Comparison of ENCODE assay signal across 8 mouse cellular contexts in genomic region chr1:153559126-153559647, GRCm38 (mm10). TPM values are rescaled to one million over a fixed set of nuclear protein-coding genes. Genes with fewer than 3 reads are reported as not detected.
DNase-seq lines count a peak whose midpoint lies in the region; ATAC-seq and TF ChIP-seq lines count a peak whose summit lies in the region.

No protein-coding gene starts in this region.

- peak; percentile 21 for DNase-seq in 3134 (ENCODE audit: extremely low read depth, insufficient read length, low spot score)
- DNase-seq in ES-E14 (ENCODE audit: low read depth, low spot score): peak; percentile 85
- DNase-seq in forebrain, postnatal 0 days: peak; percentile 67
- peak; percentile 64 for DNase-seq in kidney, adult 18-20 months
- peak; percentile 70 for DNase-seq in limb, embryonic 10.5 days (ENCODE audit: low spot score)
- DNase-seq in thymus, adult 18-20 months: peak; percentile 26 to 53

- peak; percentile 76 for ATAC-seq in cerebellum, adult (ENCODE audit: insufficient number of reproducible peaks, low FRiP score, low TSS enrichment)
- ATAC-seq in forebrain, postnatal 0 days: no peak
- 0 out of 2 replicates have a peak, but pooled peaks have one; percentile 48 for ATAC-seq in neural tube, embryonic 12.5 days (ENCODE audit: low FRiP score, low read depth)

- 21% methylated on average over 9 of the region's 9 CpGs for WGBS in forebrain, postnatal 0 days
- WGBS in limb, embryonic 10.5 days: 24% methylated on average over 9 of the region's 9 CpGs
- WGBS in neural tube, embryonic 12.5 days: 17% methylated on average over 9 of the region's 9 CpGs

- peaks cover 0 to 4% of the 10 kb centered on the region in 2 experiments; a peak in 2 of 4 replicates for H3K4me1 ChIP-seq in ES-E14 (ENCODE audit: control insufficient read depth in 2 of 2, insufficient read depth in 2 of 2, low read length in 2 of 2, poor library complexity in 1 of 2)
- H3K4me1 ChIP-seq in forebrain, postnatal 0 days (ENCODE audit: insufficient read depth): no peaks in the 10 kb centered on the region
- H3K4me1 ChIP-seq in limb, embryonic 10.5 days: no peaks in the 10 kb centered on the region
- peaks cover 6% of the 10 kb centered on the region; the same call in 1 of the 2 replicates for H3K4me1 ChIP-seq in neural tube, embryonic 12.5 days

- H3K27ac ChIP-seq in ES-E14 (ENCODE audit: insufficient read depth, low read depth, low read length, poor library complexity, severe bottlenecking): no peak overlapping the region
- no peak overlapping the region for H3K27ac ChIP-seq in forebrain, postnatal 0 days (ENCODE audit: low read depth, low read length)
- no peak overlapping the region for H3K27ac ChIP-seq in limb, embryonic 10.5 days
- no peak overlapping the region for H3K27ac ChIP-seq in neural tube, embryonic 12.5 days

- H3K9me3 ChIP-seq in ES-E14 (ENCODE audit: control insufficient read depth, insufficient read depth, low read depth, low read length): no peaks in the 10 kb centered on the region
- H3K9me3 ChIP-seq in forebrain, postnatal 0 days (ENCODE audit: low read length): no peaks in the 10 kb centered on the region
- no peaks in the 10 kb centered on the region for H3K9me3 ChIP-seq in limb, embryonic 10.5 days (replicated peaks)
- H3K9me3 ChIP-seq in neural tube, embryonic 12.5 days: no peaks in the 10 kb centered on the region

- no peak overlapping the region for H3K9ac ChIP-seq in ES-E14 (ENCODE audit: insufficient read depth, low read depth, low read length, poor library complexity, severe bottlenecking)
- no peak overlapping the region for H3K9ac ChIP-seq in forebrain, postnatal 0 days
- no peak overlapping the region for H3K9ac ChIP-seq in neural tube, embryonic 12.5 days

- in situ Hi-C loops in ES-E14 (cut with MboI; ENCODE audit: low sequenced_read_pairs in 2 of 2, unreplicated experiment in 2 of 2): no loop called here

- H3K4me2 ChIP-seq in forebrain, postnatal 0 days (ENCODE audit: low read depth): no peak overlapping the region
- H3K4me2 ChIP-seq in neural tube, embryonic 12.5 days (replicated peaks): no peak overlapping the region

- H3K4me3 ChIP-seq in ES-E14 (ENCODE audit: insufficient read depth in 1 of 2, low read depth in 1 of 2, low read length in 2 of 2, poor library complexity in 1 of 2, severe bottlenecking in 1 of 2): no peak overlapping the region
- H3K4me3 ChIP-seq in forebrain, postnatal 0 days (ENCODE audit: low read depth, low read length): no peak overlapping the region
- H3K4me3 ChIP-seq in limb, embryonic 10.5 days: no peak overlapping the region
- H3K4me3 ChIP-seq in neural tube, embryonic 12.5 days: no peak overlapping the region

- no peaks in the 10 kb centered on the region for H3K27me3 ChIP-seq in forebrain, postnatal 0 days (ENCODE audit: insufficient read depth, low read length)
- peaks cover 3% of the 10 kb centered on the region; the same call in 1 of the 2 replicates for H3K27me3 ChIP-seq in limb, embryonic 10.5 days (ENCODE audit: low read depth, poor library complexity, severe bottlenecking)
- H3K27me3 ChIP-seq in neural tube, embryonic 12.5 days (replicated peaks): 0 out of 2 replicates have a peak, but pooled peaks cover 2% of the 10 kb centered on the region

- TF ChIP-seq CTCF in forebrain, postnatal 0 days (IDR thresholded peaks at IDR 0.05; ENCODE audit: low read depth): peak; percentile 75

- no peaks in the 10 kb centered on the region for H3K36me3 ChIP-seq in ES-E14 (ENCODE audit: control insufficient read depth, insufficient read depth, low read length, poor library complexity, severe bottlenecking)
- H3K36me3 ChIP-seq in forebrain, postnatal 0 days (ENCODE audit: insufficient read depth): no peaks in the 10 kb centered on the region
- H3K36me3 ChIP-seq in limb, embryonic 10.5 days: no peaks in the 10 kb centered on the region
- H3K36me3 ChIP-seq in neural tube, embryonic 12.5 days: no peaks in the 10 kb centered on the region

TF ChIP-seq in ES-E14, 5 proteins besides CTCF, POLR2A, EP300 and RAD21:
- TF ChIP-seq ZNF384 (IDR thresholded peaks at IDR 0.05; ENCODE audit: low read depth, low read length) (no peak), ZC3H11A (IDR thresholded peaks at IDR 0.05; ENCODE audit: borderline replicate concordance, low read depth, low read length) (peak; percentile 87)

RNA-seq across cellular contexts. Expression of gene Npl, which starts 9.3 kb away (rescaled TPM):
- total RNA-seq in ES-E14 (2012; rRNA removed): 7.1 and 15.6 TPM in 2 replicates
- total RNA-seq in forebrain, postnatal 0 days (2014; rRNA removed): 9.5 TPM in 2 replicates
- polyA plus RNA-seq in forebrain, postnatal 0 days (2015; fragmentation: Nextera tagmentation; extraction: Ambion mirVana): 9.3 and 10.2 TPM in 2 replicates
- 4.9 and 5.2 TPM in 2 replicates for polyA plus RNA-seq in limb, embryonic 10.5 days (2016; fragmentation: Nextera tagmentation; extraction: Ambion mirVana)
- 16.5 and 16.8 TPM in 2 replicates for polyA plus RNA-seq in neural tube, embryonic 12.5 days (2016; fragmentation: Nextera tagmentation; extraction: Ambion mirVana)

Comparison
In these comparisons a context has a peak if more than half of its experiments do, and no peak if none do; other contexts are left out.
1. DNase-seq: peak in every context shown above with its lines; median percentile 85 in ES-E14; 70 in limb, embryonic 10.5 days; 67 in forebrain, postnatal 0 days; 64 in kidney, adult 18-20 months; 40 in thymus, adult 18-20 months; 21 in 3134.